Mouse (Mus musculus) ovary, postnatal 14 days (tissue): ENCODE results near the gene Actr5.

Experiments
- DNase-seq: peaks from one replicate; pipeline ENCODE4 v3.0.0; 2022; ENCODE audit warnings: low spot score

The Actr5 gene

GRCm38 (mm10) chr2:158624718-158625222 is at the start of gene Actr5:
TSS of gene Actr5 (plus strand) at chr2:158624888.
- DNase-seq, result peak; percentile 83

- no peak for DNase-seq
These were observed 44.7 kb upstream of the Actr5 start for GRCm38 (mm10) chr2:158579979-158580378.

- DNase-seq, result peak; percentile 42
These were observed 39.9 kb upstream of the Actr5 start for GRCm38 (mm10) chr2:158584621-158585358.

GRCm38 (mm10) chr2:158588524-158589271 is 36.0 kb upstream of the Actr5 start:
- DNase-seq, result no peak

- DNase-seq, result no peak
These were observed 34.2 kb upstream of the Actr5 start for GRCm38 (mm10) chr2:158590495-158590894.

GRCm38 (mm10) chr2:158591286-158591685 is 33.4 kb upstream of the Actr5 start:
- no peak for DNase-seq

GRCm38 (mm10) chr2:158593371-158593770 is 31.3 kb upstream of the Actr5 start:
- DNase-seq, result no peak

GRCm38 (mm10) chr2:158595103-158595502 is 29.6 kb upstream of the Actr5 start:
- DNase-seq, result peak; percentile 18

- no peak for DNase-seq
These were observed 29.1 kb upstream of the Actr5 start for GRCm38 (mm10) chr2:158595577-158595976.

GRCm38 (mm10) chr2:158596803-158597202 is 27.9 kb upstream of the Actr5 start:
- no peak for DNase-seq

- DNase-seq, result no peak
These were observed 24.2 kb upstream of the Actr5 start for GRCm38 (mm10) chr2:158600517-158600916.

GRCm38 (mm10) chr2:158601326-158601725 is 23.4 kb upstream of the Actr5 start:
- no peak for DNase-seq

GRCm38 (mm10) chr2:158602663-158603062 is 22.0 kb upstream of the Actr5 start:
- DNase-seq, result no peak

GRCm38 (mm10) chr2:158606511-158606964 is 18.1 kb upstream of the Actr5 start:
- no peak for DNase-seq

GRCm38 (mm10) chr2:158609681-158610080 is 15.0 kb upstream of the Actr5 start:
- DNase-seq, result no peak

GRCm38 (mm10) chr2:158610488-158611325 is 14.0 kb upstream of the Actr5 start, which contains the start of gene Slc32a1:
TSS of gene Slc32a1 (plus strand) at chr2:158610767.
- DNase-seq, result no peak

- DNase-seq, result no peak
These were observed 13.4 kb upstream of the Actr5 start for GRCm38 (mm10) chr2:158611326-158611719.

GRCm38 (mm10) chr2:158611726-158612670 is 12.7 kb upstream of the Actr5 start:
- no peak for DNase-seq

GRCm38 (mm10) chr2:158612671-158613250 is 11.9 kb upstream of the Actr5 start:
- DNase-seq, result no peak
